Mouse (Mus musculus): ENCODE data around the gene Cdk11b.
"Not testable (repeated sequence)": the region's sequence is repeated elsewhere in the genome, so short reads cannot be mapped to it uniquely, and the experiment has no call there.

Cdk11b gene

DNA sequence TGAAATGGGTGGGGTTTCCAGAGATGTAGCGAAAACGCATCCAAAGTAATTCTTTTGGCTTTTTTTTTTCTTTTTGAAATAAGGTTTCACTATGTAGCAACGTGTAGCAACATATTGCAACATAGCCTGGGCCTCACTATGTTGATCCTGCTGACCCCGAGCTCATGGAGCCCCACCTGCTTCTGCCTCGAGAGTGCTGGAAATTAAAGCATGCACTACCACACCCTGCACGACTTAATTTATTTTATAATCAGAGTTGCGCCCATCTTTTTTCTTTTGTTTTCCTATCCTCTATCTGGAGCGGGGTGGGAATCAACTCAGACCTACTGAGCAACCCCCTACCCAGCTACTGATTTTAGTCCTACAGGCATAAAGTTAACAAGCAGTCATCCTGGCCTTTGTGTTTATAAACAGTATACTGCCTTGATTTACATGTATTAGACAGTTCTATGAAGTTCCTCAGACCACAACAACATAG lies 45.0 kb downstream of the Cdk11b start:
- no peak for DNase-seq

DNA sequence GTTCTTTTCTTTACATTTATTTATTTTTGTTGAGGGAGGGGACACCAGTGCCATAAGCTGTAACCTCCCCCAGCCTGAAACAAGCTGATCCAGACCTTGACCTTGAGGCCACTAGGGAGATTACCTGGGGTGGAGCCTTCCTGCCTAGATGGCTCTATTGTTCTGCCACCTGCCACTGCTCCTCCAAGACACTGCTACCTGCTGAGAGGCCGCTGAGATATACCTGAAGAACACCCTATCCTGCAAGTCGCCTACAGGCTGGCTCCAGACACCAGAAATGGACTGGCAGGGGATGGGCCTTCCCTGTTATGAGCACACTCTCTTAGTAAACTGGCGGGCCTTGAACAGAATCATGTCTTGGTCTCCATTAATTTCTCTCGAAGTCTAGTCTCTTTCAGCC lies 45.6 kb downstream of the Cdk11b start:
- not testable (repeated sequence) for DNase-seq

DNA sequence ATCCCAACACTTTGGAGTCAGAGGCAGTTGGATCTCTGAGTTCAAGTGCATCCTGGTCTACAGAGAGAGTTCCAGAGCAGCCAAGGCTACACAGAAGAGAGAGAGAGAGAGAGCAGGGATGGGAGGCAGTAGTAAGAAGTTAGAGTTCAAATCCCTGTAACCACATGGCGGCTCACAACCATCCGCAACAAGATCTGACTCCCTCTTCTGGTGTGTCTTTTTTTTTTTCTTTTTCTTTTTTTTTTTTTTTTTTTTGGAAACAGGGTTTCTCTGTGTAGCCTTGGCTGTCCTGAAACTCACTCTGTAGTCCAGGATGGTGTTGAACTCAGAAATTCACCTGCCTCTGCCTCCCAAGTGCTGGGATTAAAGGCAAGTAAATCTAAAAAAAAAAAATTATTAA lies 47.4 kb downstream of the Cdk11b start:
- DNase-seq = no peak

DNA sequence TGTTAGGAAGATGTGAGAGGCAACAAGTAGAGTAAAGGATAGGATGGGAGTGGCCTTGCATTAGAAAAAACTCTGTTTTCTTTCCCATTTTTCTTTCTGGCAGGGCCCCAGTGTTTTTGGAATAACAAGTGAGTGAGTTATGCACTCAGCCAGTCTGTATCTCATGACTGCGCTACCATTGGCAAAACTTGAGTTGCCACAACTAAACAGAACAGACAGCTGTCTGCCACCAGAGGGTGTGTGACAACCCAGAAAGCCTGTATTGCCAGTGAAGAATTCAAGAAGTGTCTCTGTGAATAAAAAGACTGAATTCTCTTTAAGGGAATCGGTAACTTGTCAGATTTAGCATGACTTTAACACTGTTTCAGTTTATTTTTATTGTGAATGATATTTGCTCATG lies 51.3 kb downstream of the Cdk11b start:
- DNase-seq = peak; percentile 50

DNA sequence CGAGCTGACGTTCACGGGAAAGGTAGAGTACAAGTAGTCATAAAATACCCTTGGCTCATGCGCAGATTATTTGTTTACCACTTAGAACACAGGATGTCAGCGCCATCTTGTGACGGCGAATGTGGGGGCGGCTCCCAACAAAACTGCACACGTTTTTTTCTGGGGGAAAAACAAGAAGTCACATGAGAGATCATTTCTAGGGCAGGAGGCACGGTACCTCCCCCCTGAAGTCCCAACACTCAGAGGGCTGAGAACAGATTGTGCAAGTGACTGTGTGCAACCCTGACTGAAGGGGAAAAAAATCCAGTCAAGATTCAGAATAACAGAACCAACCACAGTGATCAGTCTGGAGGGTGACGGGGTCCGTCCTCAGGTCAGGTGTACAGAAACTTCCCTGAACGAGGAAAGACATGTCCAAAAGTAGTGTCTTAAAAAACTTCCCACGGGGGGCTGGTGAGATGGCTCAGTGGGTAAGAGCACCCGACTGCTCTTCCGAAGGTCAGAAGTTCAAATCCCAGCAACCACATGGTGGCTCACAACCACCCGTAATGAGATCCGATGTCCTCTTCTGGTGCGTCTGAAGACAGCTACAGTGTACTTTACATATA lies 59.1 kb downstream of the Cdk11b start:
- not testable (repeated sequence) for DNase-seq

DNA sequence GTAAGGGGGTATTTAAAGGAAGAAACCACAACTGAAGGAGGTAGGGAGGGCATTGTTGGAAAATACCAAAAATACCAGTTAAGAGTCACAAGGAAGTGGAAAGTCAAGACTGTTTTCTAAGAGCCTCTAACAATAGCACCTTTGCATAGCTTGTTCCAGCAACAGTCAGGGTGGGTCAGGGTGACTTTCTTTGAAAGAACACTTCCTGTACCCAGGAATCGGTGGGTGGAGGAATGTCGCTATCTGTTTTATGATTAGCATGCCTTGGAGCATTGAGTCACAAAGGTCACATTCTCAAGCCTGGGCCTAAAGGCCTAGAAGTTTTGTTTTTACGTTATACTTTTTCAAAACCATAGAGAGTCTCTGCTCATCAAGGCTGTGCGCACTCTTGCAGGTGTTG lies 63.1 kb downstream of the Cdk11b start:
- DNase-seq = not testable (repeated sequence)

DNA sequence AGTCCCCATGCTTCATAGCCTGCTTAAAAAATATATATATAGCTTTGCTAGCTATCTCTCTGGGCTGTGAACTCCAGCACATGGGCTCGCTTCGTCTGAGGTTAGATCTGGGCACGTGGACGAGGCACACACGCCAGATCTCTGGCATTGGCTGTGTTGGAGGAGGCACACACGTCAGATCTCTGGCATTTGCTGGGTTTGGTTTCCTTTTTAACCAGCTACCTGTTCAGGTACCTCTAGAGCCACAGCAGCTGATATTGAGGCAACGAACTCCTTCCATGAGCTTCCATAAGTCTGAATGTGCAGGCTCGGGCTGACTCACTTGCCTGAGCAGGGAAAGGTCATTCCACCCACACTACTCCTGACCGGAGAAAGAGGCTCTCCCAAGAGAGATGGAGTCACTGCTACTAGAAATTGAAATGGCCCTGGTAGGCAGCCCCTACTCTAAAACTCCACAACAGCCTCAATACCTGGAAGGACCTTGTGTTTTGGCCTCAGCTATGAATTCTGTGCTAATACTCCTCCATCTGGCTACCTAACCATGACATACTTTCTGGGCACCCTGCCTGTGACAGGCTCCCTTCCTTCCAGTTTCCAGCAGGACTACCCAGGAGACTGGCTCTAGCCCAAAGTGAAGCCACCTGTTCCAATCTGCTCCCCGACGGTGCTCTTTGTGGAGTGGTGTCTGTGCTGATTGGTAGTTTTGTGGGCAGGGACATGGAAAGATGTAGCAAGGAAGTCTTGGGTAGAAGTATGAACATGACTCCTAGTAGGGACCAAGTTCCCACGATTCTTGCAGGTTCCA lies 66.1 kb downstream of the Cdk11b start:
- no peak for DNase-seq

DNA sequence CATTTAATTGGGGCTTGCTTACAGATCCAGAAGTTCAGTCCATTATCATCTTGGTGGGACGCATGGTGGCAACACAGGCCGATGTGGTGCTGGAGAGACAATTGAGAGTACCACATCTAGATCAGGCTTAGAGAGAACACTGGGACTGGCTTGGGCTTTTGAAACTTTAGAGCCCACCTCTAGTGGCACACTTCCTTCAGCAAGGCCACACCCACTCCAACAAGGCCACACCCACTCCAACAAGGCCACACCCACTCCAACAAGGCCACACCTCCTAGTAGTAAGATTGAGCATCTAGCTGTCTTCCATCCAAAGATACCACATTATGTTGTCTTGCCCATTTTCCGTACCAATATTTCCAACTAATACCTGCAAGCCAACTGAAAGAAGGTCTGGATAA lies 67.8 kb downstream of the Cdk11b start:
- DNase-seq = no peak

DNA sequence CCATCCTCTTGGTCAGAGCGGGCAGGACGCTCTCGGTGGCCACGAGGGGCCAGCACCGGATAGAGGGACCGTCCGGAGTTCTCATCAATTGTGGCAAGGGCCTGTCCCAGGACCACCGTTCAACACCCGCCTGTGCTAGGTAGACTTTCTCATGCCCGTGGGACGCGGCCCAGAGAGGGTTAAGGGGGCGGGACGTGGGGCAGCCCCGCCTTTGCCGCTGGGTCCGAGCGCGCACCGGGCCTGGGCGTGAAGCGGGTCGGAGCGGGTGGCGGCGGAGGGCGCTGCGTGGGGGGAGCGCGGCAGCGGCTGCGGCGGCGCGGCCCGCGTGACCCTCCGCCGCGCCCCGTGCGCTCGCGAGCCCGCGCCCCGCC lies 69.4 kb downstream of the Cdk11b start, which contains the start of gene Fndc10:
TSS of gene Fndc10 (plus strand) at position 232 of the 371 bp plus-strand sequence.
- DNase-seq = peak; percentile 80

DNA sequence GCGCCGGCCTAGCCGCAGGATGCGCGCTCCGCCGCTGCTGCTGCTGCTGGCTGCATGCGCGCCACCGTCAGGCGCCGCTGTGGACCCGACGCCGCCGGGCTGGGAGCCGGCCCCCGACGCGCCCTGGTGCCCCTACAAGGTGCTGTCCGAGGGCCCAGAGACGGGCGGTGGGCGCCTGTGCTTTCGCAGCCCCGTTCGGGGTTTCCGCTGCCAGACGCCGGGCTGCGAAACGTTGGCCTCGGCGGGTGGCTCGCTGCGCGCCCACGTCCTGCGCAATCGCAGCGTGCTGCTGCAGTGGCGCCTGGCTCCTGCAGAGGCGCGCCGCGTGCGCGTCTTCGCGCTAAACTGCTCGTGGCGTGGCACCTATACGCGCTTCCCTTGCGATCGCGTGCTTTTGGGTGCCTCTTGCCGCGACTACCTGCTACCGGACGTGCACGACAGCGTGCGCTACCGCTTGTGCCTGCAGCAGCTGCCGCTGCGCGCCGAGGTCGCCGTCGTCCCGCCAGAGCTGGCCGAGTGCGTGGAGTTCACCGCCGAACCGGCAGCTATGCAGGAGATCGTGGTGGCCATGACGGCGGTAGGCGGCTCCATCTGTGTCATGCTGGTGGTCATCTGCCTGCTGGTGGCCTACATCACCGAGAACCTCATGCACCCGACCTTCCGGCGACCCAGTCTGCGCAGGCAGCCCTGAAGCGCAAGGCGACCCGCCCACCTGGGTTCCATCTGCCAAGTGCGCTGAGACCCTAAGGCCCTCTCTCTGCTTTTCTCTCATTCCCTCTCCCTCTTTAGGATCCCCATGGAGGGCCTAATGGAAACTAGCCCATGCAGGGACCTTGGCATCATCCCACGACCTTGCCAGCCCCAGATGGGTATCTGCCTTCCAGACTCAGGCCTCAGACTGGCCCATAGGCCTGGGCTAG lies 70.1 kb downstream of the Cdk11b start:
- DNase-seq = peak; percentile 86

DNA sequence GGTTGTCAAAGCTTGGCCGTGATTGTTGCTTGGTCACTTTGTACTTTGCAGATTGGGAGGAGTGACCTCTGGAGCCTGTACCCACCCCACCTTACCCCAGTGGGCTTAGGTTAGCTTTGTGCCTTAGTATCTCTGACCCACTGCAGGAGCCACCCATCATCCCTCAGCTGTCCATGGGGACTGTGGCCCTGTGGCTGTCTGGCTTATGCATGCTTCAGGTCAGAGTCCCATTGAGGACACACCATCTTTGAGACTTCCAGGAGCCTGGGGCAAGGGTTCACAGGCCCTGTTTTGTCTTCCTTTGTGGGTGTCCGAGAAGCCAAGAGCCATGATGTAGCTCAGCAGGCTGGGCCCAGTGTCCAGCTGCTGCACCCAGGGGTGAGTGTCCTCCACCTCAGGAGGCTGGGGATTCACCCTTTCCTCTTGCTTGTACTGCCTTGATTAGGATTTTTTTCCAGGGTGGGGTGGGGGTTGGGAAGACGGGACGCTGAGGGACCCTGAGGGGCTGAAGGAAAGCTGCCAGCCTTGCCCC lies 70.9 kb downstream of the Cdk11b start:
- DNase-seq = no peak

DNA sequence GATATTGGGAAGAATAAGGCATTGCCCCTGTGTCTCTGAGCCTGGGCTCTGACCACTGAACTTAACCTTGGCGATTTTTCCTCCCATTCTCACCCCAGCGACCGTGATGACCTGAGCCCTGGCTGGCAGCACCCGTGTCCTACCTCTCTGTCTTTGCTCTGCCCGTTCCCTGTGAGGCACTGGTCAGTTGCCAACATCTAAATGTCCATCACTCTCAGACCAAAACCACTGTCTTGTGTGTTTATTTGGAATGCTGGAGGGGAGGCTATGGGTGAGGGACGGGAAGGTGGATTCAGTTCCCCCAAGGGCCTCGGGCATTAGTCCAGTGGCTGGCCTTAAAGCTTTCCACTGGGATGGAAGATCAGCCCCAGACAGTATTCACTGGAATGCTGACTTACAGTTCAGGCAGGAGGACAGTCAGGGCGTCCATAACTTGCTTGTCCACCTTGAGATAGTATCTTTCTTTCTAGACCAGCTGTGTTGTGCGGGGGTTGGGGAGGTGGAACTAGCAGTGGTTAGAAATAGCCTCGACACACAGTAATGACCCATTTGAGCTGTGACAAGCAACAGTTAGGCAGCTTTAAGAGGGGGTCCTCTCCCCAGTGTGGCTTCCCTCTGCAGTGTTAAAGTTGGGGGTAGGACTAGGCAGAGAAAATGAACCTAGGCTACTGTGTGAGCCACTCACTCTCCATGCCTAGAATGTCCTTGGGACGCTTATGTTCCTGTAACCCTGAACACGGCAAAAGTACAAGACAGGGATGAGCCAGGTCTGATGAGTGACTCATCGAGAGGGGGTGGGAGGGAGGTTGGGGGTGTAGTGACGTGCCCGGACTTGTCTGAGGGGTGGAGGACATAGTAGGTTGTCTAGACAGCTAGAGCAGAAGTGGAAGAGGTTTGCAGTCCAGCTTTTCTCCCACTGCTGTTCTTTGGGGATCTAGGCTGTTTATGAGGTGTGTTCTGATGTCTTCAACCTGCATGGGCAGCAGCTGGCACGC lies 71.9 kb downstream of the Cdk11b start:
- no peak for DNase-seq

All from thymus, postnatal 4 days (tissue).